Mouse (Mus musculus) kidney, embryonic 14.5 days (tissue): ENCODE data around the gene Cds1. TPM values are rescaled to one million over a fixed set of nuclear protein-coding genes. Genes with fewer than 3 reads are reported as not detected.
A peak's percentile ranks its signal among the peaks of the same experiment; 100 is the strongest.

Source experiments
- ATAC-seq: fragments of 200-750 bp; cut with Nextera tagmentation; 2 replicates; pipeline ENCODE4 v1.8.0; 2017; ENCODE audit warnings: moderate number of reproducible peaks, mild to moderate bottlenecking, moderate TSS enrichment, moderate library complexity; ENCODE audit not compliant: low FRiP score, low TSS enrichment
- H3K27ac ChIP-seq: fragments of 300-500 bp; sonication (generic); 2 replicates; pipeline ENCODE4 v1.5.1; 2014; ENCODE audit warnings: low read depth, mild to moderate bottlenecking, low read length, moderate library complexity, mixed read lengths
- H3K27me3 ChIP-seq: fragments of 300-500 bp; sonication (generic); 2 replicates; pipeline ENCODE4 v1.6.1; 2014; ENCODE audit warnings: mild to moderate bottlenecking, low read length; ENCODE audit not compliant: control insufficient read depth, insufficient read depth
- H3K36me3 ChIP-seq: fragments of 300-500 bp; sonication (generic); 2 replicates; pipeline ENCODE4 v1.6.1; 2014; ENCODE audit warnings: low read length, mixed read lengths; ENCODE audit not compliant: control insufficient read depth, insufficient read depth
- H3K4me1 ChIP-seq: fragments of 300-500 bp; sonication (generic); 2 replicates; pipeline ENCODE4 v1.6.1; 2014; ENCODE audit warnings: low read length, mixed read lengths; ENCODE audit not compliant: control insufficient read depth, insufficient read depth
- H3K4me2 ChIP-seq: fragments of 300-500 bp; sonication (generic); replicated peaks from 2 replicates; pipeline ENCODE4 v1.6.1; 2014; ENCODE audit warnings: low read depth, mild to moderate bottlenecking, low read length
- H3K4me3 ChIP-seq: fragments of 300-500 bp; sonication (generic); 2 replicates; pipeline ENCODE4 v1.5.1; 2014; ENCODE audit warnings: mild to moderate bottlenecking, low read length
- H3K9ac ChIP-seq: fragments of 300-500 bp; sonication (generic); 2 replicates; pipeline ENCODE4 v1.6.1; 2014; ENCODE audit warnings: low read depth, mild to moderate bottlenecking, low read length, moderate library complexity
- H3K9me3 ChIP-seq: fragments of 300-500 bp; sonication (generic); 2 replicates; pipeline ENCODE4 v1.6.1; 2016; ENCODE audit warnings: low read length; ENCODE audit not compliant: control insufficient read depth
- WGBS: fragments of 180-500 bp; shearing (Covaris S2); extraction: QIAGEN DNeasy Blood & Tissue Kit; methylation state at CpG from one replicate; pipeline ENCODE4 v1.1.7; 2014; 5-methylcytosine and 5-hydroxymethylcytosine counted together
- polyA plus RNA-seq: library from polyadenylated mRNA; unstranded; fragments of >200 nt; fragmentation: Nextera tagmentation; extraction: Ambion mirVana; gene quantifications from 2 replicates; pipeline ENCODE4 v1.2.1, GENCODE M21; 2014

Gene Cds1
- polyA plus RNA-seq, 1 experiment from 2014 or later = 10.9 TPM

- Histone ChIP-seq H3K4me3 (no peak overlapping the region), H3K27ac (no peak overlapping the region), H3K9me3 (no peaks in the 10 kb centered on the region), H3K4me1 (no peaks in the 10 kb centered on the region), H3K36me3 (peaks cover 72% of the 10 kb centered on the region), H3K9ac (no peak overlapping the region), H3K27me3 (no peaks in the 10 kb centered on the region), H3K4me2 (no peak overlapping the region)
- 94% methylated on average over 16 of the region's 16 CpGs for WGBS
- ATAC-seq = no peak
Measured at GRCm38 (mm10) chr5:101855475-101855874, 90.5 kb downstream of the Cds1 start.

GRCm38 (mm10) chr5:101858891-101859436, 94.0 kb downstream of the Cds1 start:
- Histone ChIP-seq H3K36me3 (peaks cover 71% of the 10 kb centered on the region), H3K4me2 (no peak overlapping the region), H3K4me1 (no peaks in the 10 kb centered on the region), H3K27ac (peak overlapping the region; percentile 83), H3K9me3 (no peaks in the 10 kb centered on the region), H3K27me3 (no peaks in the 10 kb centered on the region), H3K4me3 (no peak overlapping the region), H3K9ac (no peak overlapping the region)
- WGBS = 60% methylated on average over 10 of the region's 10 CpGs
- ATAC-seq = 0 out of 2 replicates have a peak, but pooled peaks have one; percentile 37

DNA sequence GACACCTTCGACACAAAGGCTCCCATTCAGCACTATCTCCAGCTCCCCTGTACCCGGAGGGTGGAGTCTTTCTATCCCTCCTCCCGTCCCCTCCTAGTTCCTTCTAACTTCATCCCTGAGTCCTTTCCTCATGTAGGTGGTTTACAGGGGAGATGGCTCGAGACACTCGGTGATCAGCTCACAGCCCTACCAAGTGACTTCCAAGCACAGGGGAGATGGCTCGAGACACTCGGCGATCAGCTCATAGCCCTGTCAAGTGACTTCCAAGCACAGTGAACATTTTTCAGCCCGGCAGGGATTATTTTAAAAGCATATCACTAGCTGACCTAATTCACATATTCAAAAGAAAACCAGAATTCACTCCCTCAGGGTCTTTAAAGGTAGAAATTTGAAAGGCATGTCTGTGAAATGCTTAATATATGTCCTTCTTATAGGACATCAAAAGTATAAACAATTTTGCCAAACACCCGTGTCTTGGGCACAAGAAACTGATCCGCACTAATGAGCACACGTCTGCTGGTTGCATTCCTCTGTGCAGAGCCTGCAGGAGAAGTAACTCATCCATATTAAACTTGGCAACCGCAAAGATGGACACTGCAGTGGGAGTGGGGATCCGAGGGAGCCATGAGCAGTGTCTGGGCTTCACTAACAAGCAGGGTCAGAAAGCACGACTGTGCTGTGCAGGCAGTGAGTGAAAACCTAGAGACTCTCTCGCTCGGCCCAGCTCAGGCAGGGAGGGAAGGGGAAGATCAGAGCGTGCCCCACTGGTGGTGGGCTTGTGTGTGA, 97.0 kb downstream of the Cds1 start:
- ATAC-seq = peak; percentile 44; the same call in 1 of the 2 replicates
- Histone ChIP-seq H3K27me3 (no peaks in the 10 kb centered on the region), H3K4me1 (no peaks in the 10 kb centered on the region), H3K9me3 (no peaks in the 10 kb centered on the region), H3K4me2 (no peak overlapping the region), H3K4me3 (no peak overlapping the region), H3K9ac (no peak overlapping the region), H3K27ac (no peak overlapping the region), H3K36me3 (peaks cover 78% of the 10 kb centered on the region)
- 75% methylated on average over 18 of the region's 18 CpGs for WGBS

- Histone ChIP-seq H3K4me2 (no peak overlapping the region), H3K9me3 (no peaks in the 10 kb centered on the region), H3K27me3 (no peaks in the 10 kb centered on the region), H3K27ac (no peak overlapping the region), H3K9ac (no peak overlapping the region), H3K4me1 (no peaks in the 10 kb centered on the region), H3K36me3 (peaks cover 84% of the 10 kb centered on the region), H3K4me3 (no peak overlapping the region)
- WGBS = 81% methylated on average over 8 of the region's 8 CpGs
- ATAC-seq = no peak
Measured at GRCm38 (mm10) chr5:101862651-101863050, 97.7 kb downstream of the Cds1 start.

DNA sequence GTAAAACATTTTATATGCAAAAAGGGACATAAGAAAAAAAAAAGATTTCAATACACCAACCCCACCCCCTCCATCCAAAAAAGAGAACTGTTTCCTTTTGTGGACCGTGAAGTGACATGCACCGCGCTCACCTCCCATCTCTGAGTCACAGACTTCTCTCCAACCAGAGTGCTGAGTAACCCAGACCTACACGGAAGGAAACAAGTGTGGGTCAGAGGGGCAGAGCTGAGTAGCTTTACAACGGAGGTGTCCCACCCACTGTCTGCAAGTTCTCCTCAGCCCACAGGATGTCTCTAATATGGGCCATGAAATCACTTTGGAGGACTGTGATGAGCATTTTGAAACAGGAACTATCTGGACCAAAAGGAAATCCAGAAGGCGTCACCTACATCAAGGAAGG, 99.0 kb downstream of the Cds1 start:
- Histone ChIP-seq H3K4me3 (no peak overlapping the region), H3K9me3 (no peaks in the 10 kb centered on the region), H3K36me3 (peaks cover 87% of the 10 kb centered on the region), H3K27me3 (no peaks in the 10 kb centered on the region), H3K4me1 (no peaks in the 10 kb centered on the region), H3K9ac (no peak overlapping the region), H3K27ac (no peak overlapping the region), H3K4me2 (no peak overlapping the region)
- 83% methylated on average over 6 of the region's 6 CpGs for WGBS
- no peak for ATAC-seq

- no peak overlapping the region for H3K9ac ChIP-seq
Measured at GRCm38 (mm10) chr5:101866722-101867121, 101.8 kb downstream of the Cds1 start.

More at GRCm38 (mm10) chr5:101866722-101867121, 101.8 kb downstream of the Cds1 start:
- Histone ChIP-seq H3K36me3 (peaks cover 90% of the 10 kb centered on the region), H3K9me3 (0 out of 2 replicates have a peak, but pooled peaks cover 2% of the 10 kb centered on the region), H3K4me1 (no peaks in the 10 kb centered on the region), H3K27me3 (no peaks in the 10 kb centered on the region), H3K4me3 (no peak overlapping the region), H3K4me2 (no peak overlapping the region), H3K27ac (no peak overlapping the region)
- 71% methylated on average over 2 of the region's 2 CpGs for WGBS
- no peak for ATAC-seq

Other genes starting within 250 kb of the Cds1 start
- gene Nkx6-1, start 100.1 kb upstream of the Cds1 start, polyA plus RNA-seq = 0.70 and 0.86 TPM in 2 replicates